Mouse (Mus musculus) intestine, embryonic 14.5 days (tissue): ENCODE results near the gene Ddx6. TPM values are rescaled to one million over a fixed set of nuclear protein-coding genes. Genes with fewer than 3 reads are reported as not detected.
A peak's percentile ranks its signal among the peaks of the same experiment; 100 is the strongest.

Experiments
- ATAC-seq: fragments of 200-750 bp; cut with Nextera tagmentation; replicated peaks from 2 replicates; pipeline ENCODE4 v1.8.0; 2017; ENCODE audit warnings: low read depth, moderate number of reproducible peaks, moderate TSS enrichment, moderate library complexity; ENCODE audit not compliant: low FRiP score, low TSS enrichment
- DNase-seq: peaks from one replicate; pipeline ENCODE4 v3.0.0-alpha.2; 2018; ENCODE audit warnings: low spot score
- H3K27ac ChIP-seq: fragments of 300-500 bp; sonication (generic); 2 replicates; pipeline ENCODE4 v1.5.1; 2014; ENCODE audit warnings: low read depth, mild to moderate bottlenecking, control low read depth
- H3K27me3 ChIP-seq: fragments of 300-500 bp; sonication (generic); replicated peaks from 2 replicates; pipeline ENCODE4 v1.6.1; 2014; ENCODE audit warnings: low read length, control low read depth; ENCODE audit not compliant: control insufficient read depth, insufficient read depth
- H3K36me3 ChIP-seq: fragments of 300-500 bp; sonication (generic); 2 replicates; pipeline ENCODE4 v1.6.1; 2014; ENCODE audit warnings: low read length, control low read depth; ENCODE audit not compliant: control insufficient read depth, insufficient read depth
- H3K4me1 ChIP-seq: fragments of 300-500 bp; sonication (generic); replicated peaks from 2 replicates; pipeline ENCODE4 v1.6.1; 2014; ENCODE audit warnings: low read length, control low read depth, mixed read lengths; ENCODE audit not compliant: control insufficient read depth, insufficient read depth
- H3K4me2 ChIP-seq: fragments of 300-500 bp; sonication (generic); 2 replicates; pipeline ENCODE4 v1.6.1; 2014; ENCODE audit warnings: low read length
- H3K4me3 ChIP-seq: fragments of 300-500 bp; sonication (generic); 2 replicates; pipeline ENCODE4 v1.5.1; 2014; ENCODE audit warnings: low read depth, low read length, control low read depth, mixed read lengths
- H3K9ac ChIP-seq: fragments of 300-500 bp; sonication (generic); 2 replicates; pipeline ENCODE4 v1.6.1; 2014; ENCODE audit warnings: mild to moderate bottlenecking, low read length
- H3K9me3 ChIP-seq: fragments of 300-500 bp; sonication (generic); 2 replicates; pipeline ENCODE4 v1.6.1; 2016; ENCODE audit warnings: low read length, control low read depth; ENCODE audit not compliant: control insufficient read depth
- WGBS: fragments of 180-500 bp; shearing (Covaris S2); extraction: QIAGEN DNeasy Blood & Tissue Kit; methylation state at CpG from one replicate; pipeline ENCODE4 v1.1.7; 2014; 5-methylcytosine and 5-hydroxymethylcytosine counted together
- polyA plus RNA-seq: library from polyadenylated mRNA; unstranded; fragments of >200 nt; fragmentation: Nextera tagmentation; extraction: Ambion mirVana; gene quantifications from 2 replicates; pipeline ENCODE4 v1.2.1, GENCODE M21; 2014

Ddx6 gene
- 17.6 and 17.8 TPM in 2 replicates for polyA plus RNA-seq

GRCm38 (mm10) chr9:44604779-44605615, at the start of gene Ddx6:
Gene Ddx6 (plus strand): TSS chr9:44604892.
- under 1% methylated on average over 62 of the region's 80 CpGs for WGBS
- no peaks in the 10 kb centered on the region for H3K27me3 ChIP-seq
- no peaks in the 10 kb centered on the region for H3K9me3 ChIP-seq
- ATAC-seq (peak; percentile 71), DNase-seq (peak; percentile 90)
- peak within 1 kb of the TSS; percentile 100 for H3K9ac ChIP-seq
- H3K4me3 ChIP-seq: peak within 1 kb of the TSS; percentile 100
- peak within 1 kb of the TSS; percentile 99 for H3K27ac ChIP-seq
- H3K4me1 ChIP-seq: peaks cover 27% of the 10 kb centered on the region
- H3K4me2 ChIP-seq: peak within 1 kb of the TSS; percentile 76
- H3K36me3 ChIP-seq: peaks cover 33% of the 10 kb centered on the region

- Histone ChIP-seq H3K27ac (no peak within 1 kb of the TSS), H3K36me3 (no peaks in the 10 kb centered on the region), H3K9ac (no peak within 1 kb of the TSS), H3K27me3 (no peaks in the 10 kb centered on the region), H3K9me3 (no peaks in the 10 kb centered on the region), H3K4me3 (no peak within 1 kb of the TSS), H3K4me1 (no peaks in the 10 kb centered on the region), H3K4me2 (no peak within 1 kb of the TSS)
- DNase-seq: no peak
- WGBS: 68% methylated on average over 4 of the region's 4 CpGs
- no peak for ATAC-seq
Observed at GRCm38 (mm10) chr9:44561597-44561996, 43.1 kb upstream of the Ddx6 start, which contains the start of gene Cxcr5. Gene Cxcr5 (minus strand): TSS chr9:44561877.

- Histone ChIP-seq H3K9me3 (no peaks in the 10 kb centered on the region), H3K4me1 (no peaks in the 10 kb centered on the region), H3K36me3 (no peaks in the 10 kb centered on the region), H3K27ac (no peak overlapping the region), H3K4me3 (no peak overlapping the region), H3K9ac (no peak overlapping the region), H3K27me3 (no peaks in the 10 kb centered on the region), H3K4me2 (no peak overlapping the region)
- 57% methylated on average over 12 of the region's 12 CpGs for WGBS
- ATAC-seq (no peak), DNase-seq (no peak)
Observed at GRCm38 (mm10) chr9:44562936-44563335, 41.8 kb upstream of the Ddx6 start.

- Histone ChIP-seq H3K4me1 (no peaks in the 10 kb centered on the region), H3K27me3 (no peaks in the 10 kb centered on the region), H3K4me2 (no peak overlapping the region), H3K36me3 (no peaks in the 10 kb centered on the region), H3K9ac (no peak overlapping the region), H3K27ac (no peak overlapping the region), H3K9me3 (no peaks in the 10 kb centered on the region), H3K4me3 (no peak overlapping the region)
- WGBS: 78% methylated on average over 6 of the region's 6 CpGs
- ATAC-seq (no peak), DNase-seq (no peak)
Observed at GRCm38 (mm10) chr9:44565367-44565766, 39.3 kb upstream of the Ddx6 start.

- H3K9ac ChIP-seq: no peak overlapping the region
- H3K27me3 ChIP-seq: no peaks in the 10 kb centered on the region
- no peak overlapping the region for H3K27ac ChIP-seq
- H3K4me3 ChIP-seq: no peak overlapping the region
- 78% methylated on average over 9 of the region's 9 CpGs for WGBS
- DNase-seq (no peak), ATAC-seq (no peak)
- no peaks in the 10 kb centered on the region for H3K4me1 ChIP-seq
- H3K36me3 ChIP-seq: no peaks in the 10 kb centered on the region
- no peaks in the 10 kb centered on the region for H3K9me3 ChIP-seq
- no peak overlapping the region for H3K4me2 ChIP-seq
Observed at GRCm38 (mm10) chr9:44567338-44568082, 37.2 kb upstream of the Ddx6 start.

GRCm38 (mm10) chr9:44568083-44568455, 36.6 kb upstream of the Ddx6 start:
- H3K4me2 ChIP-seq: no peak overlapping the region
- no peaks in the 10 kb centered on the region for H3K27me3 ChIP-seq
- DNase-seq (no peak), ATAC-seq (no peak)
- WGBS: 58% methylated on average over 7 of the region's 7 CpGs
- no peak overlapping the region for H3K27ac ChIP-seq
- H3K9ac ChIP-seq: no peak overlapping the region
- no peaks in the 10 kb centered on the region for H3K9me3 ChIP-seq
- H3K4me1 ChIP-seq: no peaks in the 10 kb centered on the region
- H3K36me3 ChIP-seq: no peaks in the 10 kb centered on the region
- no peak overlapping the region for H3K4me3 ChIP-seq

- H3K27ac ChIP-seq: no peak overlapping the region
- no peak for DNase-seq
- H3K4me1 ChIP-seq: no peaks in the 10 kb centered on the region
- no peak overlapping the region for H3K4me2 ChIP-seq
- no peak overlapping the region for H3K4me3 ChIP-seq
- H3K36me3 ChIP-seq: no peaks in the 10 kb centered on the region
- no peaks in the 10 kb centered on the region for H3K27me3 ChIP-seq
- 81% methylated on average over 12 of the region's 12 CpGs for WGBS
- ATAC-seq: no peak
- H3K9me3 ChIP-seq: no peaks in the 10 kb centered on the region
- no peak overlapping the region for H3K9ac ChIP-seq
Observed at GRCm38 (mm10) chr9:44570939-44571382, 33.7 kb upstream of the Ddx6 start.

GRCm38 (mm10) chr9:44573306-44573705, 31.4 kb upstream of the Ddx6 start:
- Histone ChIP-seq H3K27me3 (no peaks in the 10 kb centered on the region), H3K4me2 (no peak overlapping the region), H3K9me3 (no peaks in the 10 kb centered on the region), H3K9ac (no peak overlapping the region), H3K4me1 (no peaks in the 10 kb centered on the region), H3K36me3 (no peaks in the 10 kb centered on the region), H3K27ac (no peak overlapping the region), H3K4me3 (no peak overlapping the region)
- WGBS: 68% methylated on average over 4 of the region's 4 CpGs
- DNase-seq: no peak
- ATAC-seq: no peak
